Mouse (Mus musculus) olfactory bulb, adult 2 months (tissue): ENCODE measurements around the gene Atoh1.

Experiments
- CTCF ChIP-seq: fragments of 200-500 bp; IDR thresholded peaks from 2 replicates; pipeline ENCODE4 v1.5.1; 2012; ENCODE audit warnings: low read depth, mild to moderate bottlenecking, low read length, moderate library complexity; ENCODE audit not compliant: insufficient read depth
- POLR2A ChIP-seq: fragments of 200-500 bp; IDR thresholded peaks from 2 replicates; pipeline ENCODE4 v1.6.1; 2012; ENCODE audit warnings: mild to moderate bottlenecking, low read depth, low read length, moderate library complexity; ENCODE audit not compliant: insufficient read depth

GRCm38 (mm10) chr6:64694688-64695087, 34.2 kb upstream of the Atoh1 start:
- TF ChIP-seq CTCF (no peak), POLR2A (no peak)
